Comparison of ENCODE assay signal across 16 mouse cellular contexts in the genomic region with DNA sequence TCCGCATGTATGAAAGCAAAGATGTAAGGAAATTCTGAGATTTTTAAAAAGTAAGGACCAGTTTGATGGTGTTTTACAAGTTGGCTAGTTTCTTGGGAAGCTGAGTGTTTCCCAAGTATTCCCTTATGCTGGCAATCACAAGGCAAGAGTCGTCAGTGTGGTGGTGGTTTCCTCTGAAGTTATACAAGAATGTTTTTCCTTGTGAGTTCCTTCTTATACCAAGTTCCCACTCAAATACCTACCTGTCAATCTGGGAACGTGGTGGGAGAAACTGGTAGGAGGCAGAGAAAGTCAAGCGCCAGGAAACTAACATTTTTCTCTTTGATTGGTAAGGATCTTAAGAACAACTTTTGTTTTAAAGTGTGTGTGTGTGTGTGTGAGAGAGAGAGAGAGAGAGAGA.
"Had no signal": no experiment of that assay in that cellular context is flagged by ENCODE, and none has a peak within 500 bp of the region (broad histone marks: within the 10 kb centered on the region; RNA-seq: fewer than 3 reads in every experiment).

No protein-coding gene starts in this region.

- ATAC-seq: hindbrain, embryonic 16.5 days; inflammation-experienced regulatory T-cells, adult 6 months; intestine, embryonic 15.5 days; intestine, postnatal 0 days had no signal

- DNase-seq: gastrocnemius, postnatal 14 days; gastrocnemius, postnatal 36 days; heart, adult 11 months; heart, adult 2 months; heart, postnatal 14 days; heart, postnatal 36 days; kidney, adult 18-20 months; kidney, adult 8-10 months; kidney, postnatal 10 days; kidney, postnatal 25 days; kidney, postnatal 4 days; liver had no signal
